Mouse (Mus musculus) C2C12 (cell line): ENCODE results near the gene Hoxa10.

Experiments used
- CEBPB ChIP-seq: IDR thresholded peaks from one replicate; pipeline ENCODE4 v1.6.1; 2011; ENCODE audit warnings: low read depth, mild to moderate bottlenecking, control low read depth, moderate library complexity
- CTCF ChIP-seq: IDR thresholded peaks from one replicate; pipeline ENCODE4 v1.5.1; 2011; ENCODE audit not compliant: control insufficient read depth, insufficient read depth, insufficient read length
- MAX ChIP-seq: IDR thresholded peaks from one replicate; pipeline ENCODE4 v1.6.1; 2011; ENCODE audit warnings: mild to moderate bottlenecking, control low read depth
- MYOG ChIP-seq: IDR thresholded peaks from one replicate; pipeline ENCODE4 v1.6.1; 2011; ENCODE audit not compliant: control insufficient read depth, insufficient read length; ENCODE audit errors: extremely low read depth
- USF1 ChIP-seq: IDR thresholded peaks from one replicate; pipeline ENCODE4 v1.6.1; 2011; ENCODE audit warnings: low read depth, mild to moderate bottlenecking, control low read depth, moderate library complexity

- TF ChIP-seq CTCF (no peak), MYOG (no peak), CEBPB (no peak), USF1 (no peak), MAX (no peak)
These were observed 54.8 kb downstream of the Hoxa10 start for GRCm38 (mm10) chr6:52185834-52186233.
